Mouse (Mus musculus) kidney, postnatal 0 days (tissue): ENCODE data around the gene Cgref1. TPM values are rescaled to one million over a fixed set of nuclear protein-coding genes. Genes with fewer than 3 reads are reported as not detected.
A peak's percentile ranks its signal among the peaks of the same experiment; 100 is the strongest.

Experiments
- ATAC-seq: fragments of 200-750 bp; cut with Nextera tagmentation; replicated peaks from 2 replicates; pipeline ENCODE4 v1.8.0; 2017; ENCODE audit warnings: low read depth, moderate number of reproducible peaks, moderate TSS enrichment, moderate library complexity; ENCODE audit not compliant: low FRiP score
- DNase-seq: peaks from one replicate; pipeline ENCODE4 v3.0.0-alpha.2; 2016; ENCODE audit warnings: low spot score
- H3K27ac ChIP-seq: fragments of 300-500 bp; sonication (generic); 2 replicates; pipeline ENCODE4 v1.5.1; 2014; ENCODE audit warnings: mild to moderate bottlenecking
- H3K27me3 ChIP-seq: fragments of 300-500 bp; sonication (generic); 2 replicates; pipeline ENCODE4 v1.6.1; 2014; ENCODE audit warnings: low read length, mixed read lengths; ENCODE audit not compliant: insufficient read depth
- H3K36me3 ChIP-seq: fragments of 300-500 bp; sonication (generic); 2 replicates; pipeline ENCODE4 v1.6.1; 2014; ENCODE audit warnings: low read length, mixed read lengths; ENCODE audit not compliant: insufficient read depth
- H3K4me1 ChIP-seq: fragments of 300-500 bp; sonication (generic); replicated peaks from 2 replicates; pipeline ENCODE4 v1.6.1; 2014; ENCODE audit warnings: antibody characterized with exemption, low read length, mixed read lengths; ENCODE audit not compliant: insufficient read depth
- H3K4me2 ChIP-seq: fragments of 300-500 bp; sonication (generic); 2 replicates; pipeline ENCODE4 v1.6.1; 2014; ENCODE audit warnings: mild to moderate bottlenecking, low read length, moderate library complexity, mixed read lengths
- H3K4me3 ChIP-seq: fragments of 300-500 bp; sonication (generic); replicated peaks from 2 replicates; pipeline ENCODE4 v1.5.1; 2014; ENCODE audit warnings: low read depth, low read length
- H3K9ac ChIP-seq: fragments of 300-500 bp; sonication (generic); 2 replicates; pipeline ENCODE4 v1.6.1; 2014; ENCODE audit warnings: low read depth, low read length
- H3K9me3 ChIP-seq: fragments of 300-500 bp; sonication (generic); replicated peaks from 2 replicates; pipeline ENCODE4 v1.6.1; 2016; ENCODE audit warnings: low read length, inconsistent platforms, mixed read lengths
- CTCF ChIP-seq: IDR thresholded peaks from 2 replicates; pipeline ENCODE4 v1.5.1; 2016; ENCODE audit warnings: antibody characterized with exemption, low read depth, mild to moderate bottlenecking, moderate library complexity
- WGBS: fragments of 180-500 bp; shearing (Covaris S2); extraction: QIAGEN DNeasy Blood & Tissue Kit; methylation state at CpG from one replicate; pipeline ENCODE4 v1.1.7; 2014; 5-methylcytosine and 5-hydroxymethylcytosine counted together
- polyA plus RNA-seq: library from polyadenylated mRNA; unstranded; fragments of >200 nt; fragmentation: Nextera tagmentation; extraction: Ambion mirVana; gene quantifications from 2 replicates; pipeline ENCODE4 v1.2.1, GENCODE M21; 2015

Gene Cgref1
- polyA plus RNA-seq, 1 experiment from 2014 or later = 47.4 TPM

GRCm38 (mm10) chr5:30910481-30910880, 34.9 kb downstream of the Cgref1 start:
- H3K4me3 ChIP-seq = no peak overlapping the region
- H3K36me3 ChIP-seq = no peaks in the 10 kb centered on the region
- H3K9me3 ChIP-seq = no peaks in the 10 kb centered on the region
- H3K9ac ChIP-seq = no peak overlapping the region
- no peak for TF ChIP-seq CTCF
- no peaks in the 10 kb centered on the region for H3K27me3 ChIP-seq
- peaks cover 36% of the 10 kb centered on the region for H3K4me1 ChIP-seq
- no peak overlapping the region for H3K4me2 ChIP-seq
- ATAC-seq (no peak), DNase-seq (no peak)
- peak overlapping the region; percentile 93 for H3K27ac ChIP-seq

GRCm38 (mm10) chr5:30909863-30910262, 35.5 kb downstream of the Cgref1 start:
- ATAC-seq (no peak), DNase-seq (no peak)
- peak overlapping the region; percentile 95 for H3K27ac ChIP-seq
- no peak overlapping the region for H3K4me3 ChIP-seq
- 71% methylated on average over 7 of the region's 7 CpGs for WGBS
- TF ChIP-seq CTCF = no peak
- 0 out of 2 replicates have a peak, but pooled peaks cover 5% of the 10 kb centered on the region for H3K36me3 ChIP-seq
- H3K4me1 ChIP-seq = peaks cover 36% of the 10 kb centered on the region
- no peaks in the 10 kb centered on the region for H3K9me3 ChIP-seq
- H3K27me3 ChIP-seq = no peaks in the 10 kb centered on the region
- H3K9ac ChIP-seq = no peak overlapping the region
- no peak overlapping the region for H3K4me2 ChIP-seq

- Histone ChIP-seq H3K9me3 (no peaks in the 10 kb centered on the region), H3K36me3 (peaks cover 11% of the 10 kb centered on the region; the same call in 1 of the 2 replicates), H3K4me1 (peaks cover 36% of the 10 kb centered on the region), H3K27me3 (no peaks in the 10 kb centered on the region), H3K4me3 (no peak overlapping the region), H3K9ac (0 out of 2 replicates have a peak overlapping the region, but pooled peaks have one; percentile 0), H3K27ac (peak overlapping the region; percentile 95), H3K4me2 (no peak overlapping the region; the same call in 1 of the 2 replicates)
- WGBS = 16% methylated on average over 7 of the region's 7 CpGs
- no peak for TF ChIP-seq CTCF
- DNase-seq = peak; percentile 70
- no peak for ATAC-seq
These were observed 36.1 kb downstream of the Cgref1 start for GRCm38 (mm10) chr5:30909300-30909659.

- Histone ChIP-seq H3K27ac (peak overlapping the region; percentile 95), H3K4me2 (peak overlapping the region; percentile 93), H3K9ac (peak overlapping the region; percentile 64; the same call in 1 of the 2 replicates), H3K27me3 (no peaks in the 10 kb centered on the region), H3K4me3 (peak overlapping the region; percentile 67), H3K36me3 (peaks cover 16% of the 10 kb centered on the region; the same call in 1 of the 2 replicates), H3K4me1 (peaks cover 36% of the 10 kb centered on the region), H3K9me3 (no peaks in the 10 kb centered on the region)
- no peak for TF ChIP-seq CTCF
- WGBS = 26% methylated on average over 13 of the region's 13 CpGs
- ATAC-seq (0 out of 2 replicates have a peak, but pooled peaks have one; percentile 17), DNase-seq (peak; percentile 84)
These were observed 36.7 kb downstream of the Cgref1 start for GRCm38 (mm10) chr5:30908426-30909299.

GRCm38 (mm10) chr5:30907413-30908059, 37.9 kb downstream of the Cgref1 start, which contains the start of gene Ost4:
Gene Ost4 (minus strand): TSS chr5:30907788.
- H3K36me3 ChIP-seq = peaks cover 22% of the 10 kb centered on the region; the same call in 1 of the 2 replicates
- H3K9ac ChIP-seq = peak within 1 kb of the TSS; percentile 64
- H3K27me3 ChIP-seq = no peaks in the 10 kb centered on the region
- H3K9me3 ChIP-seq = no peaks in the 10 kb centered on the region
- peak within 1 kb of the TSS; percentile 95 for H3K27ac ChIP-seq
- DNase-seq = peak; percentile 97
- no peak for TF ChIP-seq CTCF
- H3K4me2 ChIP-seq = peak within 1 kb of the TSS; percentile 93
- peak within 1 kb of the TSS; percentile 67 for H3K4me3 ChIP-seq
- ATAC-seq = peak; percentile 92
- under 1% methylated on average over 58 of the region's 58 CpGs for WGBS
- H3K4me1 ChIP-seq = peaks cover 31% of the 10 kb centered on the region

GRCm38 (mm10) chr5:30901860-30902259, 43.5 kb downstream of the Cgref1 start:
- Histone ChIP-seq H3K9ac (no peak overlapping the region), H3K9me3 (no peaks in the 10 kb centered on the region), H3K27ac (no peak overlapping the region), H3K4me1 (peaks cover 9% of the 10 kb centered on the region), H3K27me3 (no peaks in the 10 kb centered on the region), H3K36me3 (peaks cover 33% of the 10 kb centered on the region), H3K4me3 (no peak overlapping the region), H3K4me2 (no peak overlapping the region)
- ATAC-seq (peak; percentile 60), DNase-seq (peak; percentile 31)
- no peak for TF ChIP-seq CTCF
- WGBS = 86% methylated on average over 5 of the region's 5 CpGs
